Mouse (Mus musculus): Measurements from ENCODE around the gene Pgpep1l.

Pgpep1l gene

GRCm38 (mm10) chr7:68259523-68260081 lies 4.4 kb downstream of the Pgpep1l start:
- no peak for DNase-seq (ENCODE audit: low read depth, low spot score)

GRCm38 (mm10) chr7:68258326-68259150 lies 5.5 kb downstream of the Pgpep1l start:
- no peak for DNase-seq (ENCODE audit: low read depth, low spot score)

GRCm38 (mm10) chr7:68257767-68258166 lies 6.3 kb downstream of the Pgpep1l start:
- DNase-seq (ENCODE audit: low read depth, low spot score), result no peak

- no peak for DNase-seq (ENCODE audit: low read depth, low spot score)
Measured at GRCm38 (mm10) chr7:68250902-68251301, 13.1 kb downstream of the Pgpep1l start.

GRCm38 (mm10) chr7:68250411-68250810 lies 13.6 kb downstream of the Pgpep1l start:
- DNase-seq (ENCODE audit: low read depth, low spot score), result no peak

- no peak for DNase-seq (ENCODE audit: low read depth, low spot score)
Measured at GRCm38 (mm10) chr7:68246249-68246648, 17.8 kb downstream of the Pgpep1l start.

- DNase-seq (ENCODE audit: low read depth, low spot score), result no peak
Measured at GRCm38 (mm10) chr7:68245681-68246080, 18.4 kb downstream of the Pgpep1l start.

GRCm38 (mm10) chr7:68241205-68241604 lies 22.8 kb downstream of the Pgpep1l start:
- DNase-seq (ENCODE audit: low read depth, low spot score), result no peak

- no peak for DNase-seq (ENCODE audit: low read depth, low spot score)
Measured at GRCm38 (mm10) chr7:68239220-68239827, 24.7 kb downstream of the Pgpep1l start.

- DNase-seq (ENCODE audit: low read depth, low spot score), result no peak
Measured at GRCm38 (mm10) chr7:68236817-68237216, 27.2 kb downstream of the Pgpep1l start.

GRCm38 (mm10) chr7:68233619-68234223 lies 30.3 kb downstream of the Pgpep1l start:
- peak; percentile 33 for DNase-seq (ENCODE audit: low read depth, low spot score)

- no peak for DNase-seq (ENCODE audit: low read depth, low spot score)
Measured at GRCm38 (mm10) chr7:68232521-68232920, 31.5 kb downstream of the Pgpep1l start.

- DNase-seq (ENCODE audit: low read depth, low spot score), result peak; percentile 49
Measured at GRCm38 (mm10) chr7:68230831-68231230, 33.2 kb downstream of the Pgpep1l start.

GRCm38 (mm10) chr7:68228491-68228890 lies 35.5 kb downstream of the Pgpep1l start:
- DNase-seq (ENCODE audit: low read depth, low spot score), result no peak

GRCm38 (mm10) chr7:68227621-68228020 lies 36.4 kb downstream of the Pgpep1l start:
- no peak for DNase-seq (ENCODE audit: low read depth, low spot score)

- DNase-seq (ENCODE audit: low read depth, low spot score), result no peak
Measured at GRCm38 (mm10) chr7:68227021-68227420, 37.0 kb downstream of the Pgpep1l start.

- peak; percentile 63 for DNase-seq (ENCODE audit: low read depth, low spot score)
Measured at GRCm38 (mm10) chr7:68225427-68226054, 38.5 kb downstream of the Pgpep1l start.

- no peak for DNase-seq (ENCODE audit: low read depth, low spot score)
Measured at GRCm38 (mm10) chr7:68224006-68224405, 40.0 kb downstream of the Pgpep1l start.

GRCm38 (mm10) chr7:68223356-68223808 lies 40.7 kb downstream of the Pgpep1l start:
- peak; percentile 16 for DNase-seq (ENCODE audit: low read depth, low spot score)

GRCm38 (mm10) chr7:68221677-68222230 lies 42.3 kb downstream of the Pgpep1l start:
- DNase-seq (ENCODE audit: low read depth, low spot score), result peak; percentile 75

GRCm38 (mm10) chr7:68218879-68219278 lies 45.2 kb downstream of the Pgpep1l start:
- DNase-seq (ENCODE audit: low read depth, low spot score), result peak; percentile 42

Measured in brain, adult 2 months (tissue).